In genomic region chr3:66294729-66295128, GRCm38 (mm10) we compare ENCODE assay signal across 25 mouse cellular contexts. TPM values are rescaled to one million over a fixed set of nuclear protein-coding genes. Genes with fewer than 3 reads are reported as not detected.
DNase-seq lines count a peak whose midpoint lies in the region; ATAC-seq and TF ChIP-seq lines count a peak whose summit lies in the region.
"Had no signal": no experiment of that assay in that cellular context is flagged by ENCODE, and none has a peak within 500 bp of the region (broad histone marks: within the 10 kb centered on the region; RNA-seq: fewer than 3 reads in every experiment).

No protein-coding gene starts in this region.

- no peak overlapping the region for H3K4me3 ChIP-seq in hindbrain, embryonic 10.5 days
- no peak overlapping the region for H3K4me3 ChIP-seq in hindbrain, postnatal 0 days (ENCODE audit: low read length)
- H3K4me3 ChIP-seq in forebrain, embryonic 16.5 days (replicated peaks; ENCODE audit: low read length): no peak overlapping the region
- no peak overlapping the region; the same call in 1 of the 2 replicates for H3K4me3 ChIP-seq in kidney, embryonic 14.5 days (ENCODE audit: low read length)
- no peak overlapping the region for H3K4me3 ChIP-seq in stomach, postnatal 0 days (ENCODE audit: low read depth, low read length)
- H3K4me3 ChIP-seq: embryonic facial prominence, embryonic 13.5 days; hindbrain, embryonic 12.5 days; lung, embryonic 15.5 days; neural tube, embryonic 12.5 days had no signal

- no peak overlapping the region for H3K4me2 ChIP-seq in hindbrain, postnatal 0 days (ENCODE audit: low read depth, low read length)
- peak overlapping the region; percentile 21; the same call in 1 of the 2 replicates for H3K4me2 ChIP-seq in forebrain, embryonic 16.5 days (ENCODE audit: low read length)
- peak overlapping the region; percentile 29 for H3K4me2 ChIP-seq in kidney, embryonic 14.5 days (replicated peaks; ENCODE audit: low read depth, low read length)
- H3K4me2 ChIP-seq in stomach, postnatal 0 days (replicated peaks; ENCODE audit: low read depth): no peak overlapping the region
- H3K4me2 ChIP-seq: embryonic facial prominence, embryonic 13.5 days; hindbrain, embryonic 12.5 days; neural tube, embryonic 12.5 days had no signal

- TF ChIP-seq EP300 in stomach, postnatal 0 days (optimal IDR thresholded peaks at IDR 0.05): no peak

- peak overlapping the region; percentile 86 for H3K27ac ChIP-seq in hindbrain, embryonic 10.5 days
- H3K27ac ChIP-seq in hindbrain, postnatal 0 days: no peak overlapping the region
- H3K27ac ChIP-seq in forebrain, embryonic 16.5 days (ENCODE audit: low read length): no peak overlapping the region
- H3K27ac ChIP-seq in kidney, embryonic 14.5 days (ENCODE audit: low read depth, low read length): no peak overlapping the region; the same call in 1 of the 2 replicates
- H3K27ac ChIP-seq in stomach, postnatal 0 days (replicated peaks): no peak overlapping the region
- H3K27ac ChIP-seq: embryonic facial prominence, embryonic 13.5 days; liver, embryonic 14.5 days; lung, embryonic 15.5 days; macrophage; neural tube, embryonic 12.5 days had no signal

- H3K36me3 ChIP-seq in hindbrain, embryonic 10.5 days: no peaks in the 10 kb centered on the region
- H3K36me3 ChIP-seq in hindbrain, postnatal 0 days (ENCODE audit: insufficient read depth, low read length): no peaks in the 10 kb centered on the region
- H3K36me3 ChIP-seq in forebrain, embryonic 16.5 days (ENCODE audit: control insufficient read depth, insufficient read depth): no peaks in the 10 kb centered on the region
- no peaks in the 10 kb centered on the region for H3K36me3 ChIP-seq in kidney, embryonic 14.5 days (ENCODE audit: control insufficient read depth, insufficient read depth, low read length)
- no peaks in the 10 kb centered on the region for H3K36me3 ChIP-seq in stomach, postnatal 0 days (ENCODE audit: control insufficient read depth, insufficient read depth, low read length)
- H3K36me3 ChIP-seq: embryonic facial prominence, embryonic 13.5 days; G1E; hindbrain, embryonic 12.5 days; lung, embryonic 15.5 days; neural tube, embryonic 12.5 days had no signal

- TF ChIP-seq CTCF in hindbrain, postnatal 0 days (IDR thresholded peaks at IDR 0.05; ENCODE audit: low read depth): no peak
- TF ChIP-seq CTCF in stomach, postnatal 0 days (IDR thresholded peaks at IDR 0.05; ENCODE audit: low read depth): no peak

- no peaks in the 10 kb centered on the region for H3K27me3 ChIP-seq in hindbrain, embryonic 10.5 days (ENCODE audit: insufficient read depth, poor library complexity, severe bottlenecking)
- no peaks in the 10 kb centered on the region for H3K27me3 ChIP-seq in hindbrain, postnatal 0 days (ENCODE audit: insufficient read depth, low read length)
- H3K27me3 ChIP-seq in forebrain, embryonic 16.5 days (replicated peaks; ENCODE audit: control insufficient read depth, insufficient read depth, low read length): no peaks in the 10 kb centered on the region
- H3K27me3 ChIP-seq in kidney, embryonic 14.5 days (ENCODE audit: control insufficient read depth, insufficient read depth, low read length): no peaks in the 10 kb centered on the region
- no peaks in the 10 kb centered on the region for H3K27me3 ChIP-seq in stomach, postnatal 0 days (ENCODE audit: control insufficient read depth, insufficient read depth, low read length)
- H3K27me3 ChIP-seq: embryonic facial prominence, embryonic 13.5 days; hindbrain, embryonic 12.5 days; lung, embryonic 15.5 days; neural tube, embryonic 12.5 days had no signal

- DNase-seq in hindbrain, embryonic 10.5 days (ENCODE audit: low spot score): no peak
- no peak for DNase-seq in hindbrain, postnatal 0 days (ENCODE audit: low spot score)
- peak; percentile 18 to 43 for DNase-seq in kidney, postnatal 36 days
- DNase-seq in lung, postnatal 25 days (ENCODE audit: low spot score): no peak
- DNase-seq in gastrocnemius, postnatal 4 days (ENCODE audit: low spot score in 2 of 2): no peak
- no peak for DNase-seq in stomach, postnatal 0 days (ENCODE audit: low spot score)
- DNase-seq: adrenal gland, postnatal 25 days; cerebellum, adult 11 months; cerebellum, postnatal 14 days; gastrocnemius, postnatal 36 days; layer of hippocampus, postnatal 36 days; thymus, postnatal 4 days had no signal

- peaks cover 35% of the 10 kb centered on the region for H3K4me1 ChIP-seq in hindbrain, embryonic 10.5 days (replicated peaks)
- H3K4me1 ChIP-seq in hindbrain, postnatal 0 days (ENCODE audit: insufficient read depth, low read length): no peaks in the 10 kb centered on the region
- H3K4me1 ChIP-seq in forebrain, embryonic 16.5 days (replicated peaks; ENCODE audit: control insufficient read depth, insufficient read depth, low read length): peaks cover 9% of the 10 kb centered on the region
- peaks cover 10% of the 10 kb centered on the region; the same call in 1 of the 2 replicates for H3K4me1 ChIP-seq in kidney, embryonic 14.5 days (ENCODE audit: control insufficient read depth, insufficient read depth, low read length)
- 0 out of 2 replicates have a peak, but pooled peaks cover 2% of the 10 kb centered on the region for H3K4me1 ChIP-seq in stomach, postnatal 0 days (replicated peaks; ENCODE audit: control insufficient read depth, insufficient read depth)

- H3K9ac ChIP-seq in hindbrain, postnatal 0 days (replicated peaks; ENCODE audit: low read length): no peak overlapping the region
- no peak overlapping the region for H3K9ac ChIP-seq in forebrain, embryonic 16.5 days (replicated peaks; ENCODE audit: low read depth, low read length)
- no peak overlapping the region for H3K9ac ChIP-seq in kidney, embryonic 14.5 days (ENCODE audit: low read depth, low read length)
- H3K9ac ChIP-seq in stomach, postnatal 0 days (ENCODE audit: low read length): no peak overlapping the region
- H3K9ac ChIP-seq: embryonic facial prominence, embryonic 13.5 days; hindbrain, embryonic 12.5 days; liver, embryonic 14.5 days; lung, embryonic 15.5 days; neural tube, embryonic 12.5 days had no signal

- WGBS in hindbrain, embryonic 10.5 days: 86% methylated on average over 3 of the region's 3 CpGs
- WGBS in hindbrain, postnatal 0 days: 56% methylated on average over 3 of the region's 3 CpGs
- WGBS in forebrain, embryonic 16.5 days: 60% methylated on average over 3 of the region's 3 CpGs
- 72% methylated on average over 3 of the region's 3 CpGs for WGBS in kidney, embryonic 14.5 days
- 87% methylated on average over 3 of the region's 3 CpGs for WGBS in stomach, postnatal 0 days

- H3K9me3 ChIP-seq in hindbrain, embryonic 10.5 days: no peaks in the 10 kb centered on the region
- no peaks in the 10 kb centered on the region for H3K9me3 ChIP-seq in hindbrain, postnatal 0 days (ENCODE audit: low read length)
- no peaks in the 10 kb centered on the region for H3K9me3 ChIP-seq in forebrain, embryonic 16.5 days (ENCODE audit: control insufficient read depth, low read length)
- H3K9me3 ChIP-seq in kidney, embryonic 14.5 days (ENCODE audit: control insufficient read depth, low read length): no peaks in the 10 kb centered on the region
- no peaks in the 10 kb centered on the region for H3K9me3 ChIP-seq in stomach, postnatal 0 days (ENCODE audit: control insufficient read depth, low read length)
- H3K9me3 ChIP-seq: embryonic facial prominence, embryonic 13.5 days; G1E; lung, embryonic 15.5 days; neural tube, embryonic 12.5 days had no signal

- ATAC-seq in hindbrain, postnatal 0 days: no peak
- no peak for ATAC-seq in forebrain, embryonic 16.5 days
- ATAC-seq in kidney, embryonic 14.5 days (ENCODE audit: low FRiP score, low TSS enrichment): no peak
- ATAC-seq in stomach, postnatal 0 days (ENCODE audit: low FRiP score, low TSS enrichment): no peak
- ATAC-seq: activated CD4-positive, CD25-positive, alpha-beta regulatory T cell, adult 4 months; inflammation-experienced regulatory T-cells, adult 6 months had no signal

RNA-seq across cellular contexts. Expression of gene Veph1, which starts 1.9 kb away (rescaled TPM):
- polyA plus RNA-seq in hindbrain, embryonic 10.5 days (2016; fragmentation: Nextera tagmentation; extraction: Ambion mirVana): 9.3 and 11.4 TPM in 2 replicates
- 0.50 and 0.84 TPM in 2 replicates for total RNA-seq in hindbrain, postnatal 0 days (2014; rRNA removed)
- polyA plus RNA-seq in hindbrain, postnatal 0 days (2015; fragmentation: Nextera tagmentation; extraction: Ambion mirVana): 0.68 and 0.75 TPM in 2 replicates
- 9.2 and 12.3 TPM in 2 replicates for polyA plus RNA-seq in forebrain, embryonic 16.5 days (2015; fragmentation: Nextera tagmentation; extraction: Ambion mirVana)
- polyA plus RNA-seq in kidney, embryonic 14.5 days (2014; fragmentation: Nextera tagmentation; extraction: Ambion mirVana): 7.3 and 14.8 TPM in 2 replicates
- under 1 TPM in 1 of 2 experiments, not detected in 1; 0.05 TPM for total RNA-seq in gastrocnemius, postnatal 4 days (2021)
- polyA plus RNA-seq in stomach, postnatal 0 days (2015; fragmentation: Nextera tagmentation; extraction: Ambion mirVana): 0.02 and 0.05 TPM in 2 replicates
- total RNA-seq: adrenal gland, postnatal 25 days; gastrocnemius, postnatal 36 days; monocyte, adult 5-6 weeks had no signal
- polyA plus RNA-seq: activated CD4-positive, CD25-positive, alpha-beta regulatory T cell, adult 4 months; G1E; inflammation-experienced regulatory T-cells, adult 6 months; macrophage; small intestine, adult 2 months had no signal

Comparison
In these comparisons a context has a peak if more than half of its experiments do, and no peak if none do; other contexts are left out.
1. DNase-seq: peak in kidney, postnatal 36 days (2 of 2); none in hindbrain, embryonic 10.5 days (single experiment), hindbrain, postnatal 0 days (single experiment), lung, postnatal 25 days (single experiment), gastrocnemius, postnatal 4 days (0 of 2) and stomach, postnatal 0 days (single experiment).
2. H3K4me2 ChIP-seq: peak in forebrain, embryonic 16.5 days (single experiment) and kidney, embryonic 14.5 days (single experiment); none in hindbrain, postnatal 0 days (single experiment) and stomach, postnatal 0 days (single experiment).